Mouse (Mus musculus) c-Kit-negative CD71-positive TER-119-positive erythroid progenitor cells, embryonic 14.5 days (primary cell): Measurements from ENCODE around the gene Hoxd12.

Experiments
- DNase-seq: peaks from one replicate; pipeline ENCODE4 v3.0.0-alpha.2; 2013; ENCODE audit warnings: low read depth, low spot score

Hoxd12 gene

DNA sequence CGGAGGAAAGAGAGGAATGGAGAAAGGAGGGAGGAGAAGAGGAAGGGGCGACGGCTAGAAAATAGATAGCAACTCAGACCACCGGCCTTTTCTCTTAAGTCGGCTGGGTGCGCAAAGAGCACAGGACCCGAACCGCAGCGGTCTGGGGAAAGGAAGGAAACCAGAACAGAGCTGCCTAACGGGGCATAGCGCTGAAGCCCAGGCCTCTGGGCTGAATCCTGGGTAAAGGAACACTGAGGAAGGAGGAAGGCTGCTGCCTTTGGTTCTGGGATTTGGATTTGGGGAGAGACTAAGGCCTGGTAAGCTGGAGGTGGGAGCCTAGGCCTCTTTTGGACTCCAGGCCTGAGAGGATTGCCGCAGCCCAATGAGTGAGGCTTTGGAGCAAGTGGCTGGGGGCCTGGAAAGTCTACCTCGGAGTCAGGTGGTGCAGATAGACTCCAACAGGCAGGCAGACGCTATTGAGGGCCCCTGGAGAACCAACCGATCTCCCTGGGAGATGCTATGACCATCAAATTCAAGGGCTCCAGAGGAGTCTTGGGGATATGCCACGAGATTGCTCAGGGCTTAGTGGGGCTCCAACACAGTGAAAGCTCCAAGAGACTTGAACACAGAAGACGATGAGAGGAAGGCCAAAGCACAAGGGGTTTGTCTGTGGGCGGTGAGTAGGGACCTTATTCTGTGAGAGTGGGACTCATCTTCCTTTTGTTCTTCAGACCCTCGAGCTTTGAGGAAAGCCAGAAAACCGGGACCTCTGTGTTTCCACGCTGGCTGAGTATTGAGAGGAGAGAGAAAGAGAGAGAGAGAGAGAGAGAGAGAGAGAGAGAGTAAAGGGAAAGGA is 6.0 kb downstream of the Hoxd12 start:
- DNase-seq = no peak

DNA sequence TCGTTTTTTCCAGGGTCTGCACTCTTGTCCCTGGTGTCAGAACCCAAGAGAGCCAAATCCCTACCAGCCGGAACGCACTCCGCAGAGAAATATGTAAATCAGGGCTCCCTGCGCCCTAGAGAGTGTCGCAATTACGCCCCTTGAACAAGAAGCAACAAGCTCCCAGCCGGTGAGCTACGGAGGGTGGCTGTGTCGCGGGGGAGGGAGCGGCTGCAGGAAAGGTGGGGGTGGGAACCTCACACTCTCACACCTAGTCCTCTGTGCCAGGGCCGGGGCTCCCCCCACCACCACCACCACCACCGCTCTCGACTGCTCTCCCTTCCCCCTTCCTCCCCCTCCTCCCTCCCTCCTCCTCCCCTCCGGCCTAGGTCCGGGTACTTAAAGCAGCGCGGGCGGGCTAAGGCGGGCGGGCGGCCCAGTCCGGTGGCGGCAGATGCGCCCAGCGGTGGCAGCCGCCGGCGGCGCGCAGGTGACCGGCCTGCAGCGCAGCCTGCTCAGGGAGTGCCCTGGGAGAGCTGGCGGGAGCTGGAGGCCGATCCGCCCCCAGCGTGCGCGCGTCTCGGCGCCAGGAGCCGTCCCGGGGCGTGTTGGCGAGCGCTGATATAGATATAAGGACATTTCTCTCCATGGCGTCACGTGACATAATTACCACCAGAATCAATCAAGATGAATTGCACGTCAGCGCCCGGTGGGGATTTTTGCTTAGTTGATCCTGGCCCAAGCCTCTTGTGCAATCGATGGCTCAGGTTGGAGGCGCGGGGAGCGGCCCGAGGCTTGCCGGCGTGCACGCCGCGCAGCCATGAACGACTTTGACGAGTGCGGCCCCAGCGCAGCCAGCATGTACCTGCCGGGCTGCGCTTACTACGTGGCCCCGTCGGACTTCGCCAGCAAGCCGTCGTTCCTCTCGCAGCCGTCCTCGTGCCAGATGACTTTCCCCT is 7.0 kb downstream of the Hoxd12 start:
- no peak for DNase-seq

DNA sequence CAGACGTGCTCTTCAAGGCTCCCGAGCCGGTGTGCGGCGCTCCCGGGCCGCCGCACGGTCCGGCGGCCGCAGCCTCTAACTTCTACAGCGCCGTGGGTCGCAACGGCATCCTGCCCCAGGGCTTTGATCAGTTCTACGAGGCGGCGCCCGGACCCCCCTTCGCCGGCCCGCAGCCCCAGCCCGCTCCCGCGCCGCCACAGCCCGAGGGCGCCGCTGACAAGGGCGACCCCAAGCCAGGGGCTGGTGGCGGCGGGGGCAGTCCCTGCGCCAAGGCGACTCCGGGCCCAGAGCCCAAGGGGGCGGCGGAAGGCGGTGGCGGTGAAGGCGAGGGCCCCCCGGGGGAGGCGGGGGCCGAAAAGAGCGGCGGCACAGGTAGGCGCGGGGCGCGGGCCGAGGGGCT is 8.0 kb downstream of the Hoxd12 start:
- DNase-seq = no peak

DNA sequence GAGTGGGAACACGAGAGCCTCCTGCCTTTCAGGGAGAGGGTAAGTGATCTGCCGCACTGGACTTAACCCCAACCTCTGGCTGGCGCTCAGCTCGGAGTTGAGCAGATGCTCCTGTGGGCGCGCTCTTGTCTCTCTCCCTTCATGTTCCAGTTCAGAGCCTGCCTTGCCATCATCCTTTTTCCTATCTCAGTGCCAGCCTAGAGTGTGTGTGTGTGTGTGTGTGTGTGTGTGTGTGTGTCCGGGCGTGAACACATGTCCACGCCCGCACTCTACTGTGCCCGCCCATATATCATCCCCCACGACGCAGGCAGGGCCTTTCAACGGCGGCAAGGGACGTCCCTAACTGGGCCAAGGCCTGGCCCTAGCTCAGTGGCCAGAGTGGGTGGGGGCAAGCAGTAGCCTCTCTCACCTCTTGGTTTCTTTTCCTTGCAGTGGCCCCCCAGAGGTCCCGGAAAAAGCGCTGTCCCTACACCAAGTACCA is 8.7 kb downstream of the Hoxd12 start:
- no peak for DNase-seq

DNA sequence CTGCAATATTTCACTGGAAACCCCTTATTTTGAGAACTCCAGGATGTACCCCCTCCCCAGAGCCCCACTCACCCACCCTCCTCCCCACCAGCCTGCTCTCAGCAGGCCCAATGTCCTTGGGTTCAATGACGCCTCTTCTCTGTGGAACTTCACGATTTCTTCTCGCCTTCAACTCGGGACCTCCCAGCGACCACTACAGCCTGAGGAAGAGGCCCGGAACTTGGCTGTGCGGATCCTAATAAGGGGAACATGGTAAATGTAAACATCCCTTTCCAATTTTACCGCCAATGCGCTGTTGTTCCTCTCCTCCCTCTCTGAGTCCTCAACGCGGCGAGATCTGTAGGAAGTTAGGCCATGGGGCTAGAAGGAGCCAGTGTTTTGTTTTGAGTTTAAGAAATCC is 9.3 kb downstream of the Hoxd12 start:
- no peak for DNase-seq

DNA sequence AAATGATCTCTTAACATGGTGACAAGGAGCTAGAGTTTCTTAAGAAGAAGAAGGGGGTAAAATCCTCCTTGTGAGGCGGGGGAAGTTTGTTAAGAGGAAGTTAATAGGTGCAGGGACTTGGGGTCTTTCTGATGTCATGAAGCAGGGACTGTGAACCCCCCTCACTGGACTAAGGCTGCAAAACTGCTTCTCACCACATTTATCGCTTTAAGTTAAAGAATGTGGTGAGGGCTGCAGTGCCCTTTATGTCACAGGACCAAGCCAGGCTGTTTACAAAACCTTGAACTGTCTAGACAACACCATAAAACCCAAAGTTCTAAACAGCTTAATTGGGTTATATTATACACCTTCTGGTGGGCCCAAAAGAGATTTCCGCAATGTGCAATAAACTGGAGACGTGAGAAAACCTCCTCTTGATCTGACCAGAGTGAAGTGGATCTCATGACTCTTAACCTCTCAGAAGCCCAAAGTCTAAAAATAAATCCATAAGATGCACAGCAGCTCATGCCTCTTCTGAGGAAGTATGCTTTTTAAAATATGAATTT is 10.3 kb downstream of the Hoxd12 start:
- DNase-seq = no peak

DNA sequence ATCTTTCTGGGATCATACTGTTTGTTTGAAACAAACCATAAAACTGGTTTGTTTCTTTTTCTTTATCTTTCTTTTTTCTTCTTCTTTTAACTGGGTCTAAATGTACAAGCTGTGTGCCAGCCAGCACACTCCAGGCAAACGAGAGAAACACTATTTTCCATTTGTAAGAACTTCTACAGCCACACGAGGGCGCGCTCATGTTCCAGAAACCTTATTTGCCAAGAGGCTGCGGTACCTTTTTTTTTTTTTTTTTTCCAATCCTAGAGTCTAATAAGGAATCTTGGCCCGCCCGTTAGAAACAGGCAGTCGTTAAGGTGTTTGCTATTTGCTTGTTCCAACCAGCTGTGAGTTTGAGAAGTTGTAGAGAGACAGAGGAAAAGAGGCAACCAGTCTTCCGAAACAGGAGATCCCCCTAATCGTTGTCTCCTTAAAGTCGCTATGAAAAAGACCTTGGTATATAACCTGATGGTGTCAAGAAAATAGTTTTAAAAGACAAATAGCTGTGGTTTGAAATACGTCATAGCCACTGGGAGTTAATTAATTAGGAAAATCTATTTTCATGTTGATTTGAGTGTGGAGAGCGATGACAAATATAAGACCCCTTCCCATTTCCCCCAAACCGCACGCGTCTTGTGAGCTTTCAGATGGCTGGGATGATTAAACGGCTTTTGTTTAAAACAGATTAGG is 11.6 kb downstream of the Hoxd12 start:
- no peak for DNase-seq

DNA sequence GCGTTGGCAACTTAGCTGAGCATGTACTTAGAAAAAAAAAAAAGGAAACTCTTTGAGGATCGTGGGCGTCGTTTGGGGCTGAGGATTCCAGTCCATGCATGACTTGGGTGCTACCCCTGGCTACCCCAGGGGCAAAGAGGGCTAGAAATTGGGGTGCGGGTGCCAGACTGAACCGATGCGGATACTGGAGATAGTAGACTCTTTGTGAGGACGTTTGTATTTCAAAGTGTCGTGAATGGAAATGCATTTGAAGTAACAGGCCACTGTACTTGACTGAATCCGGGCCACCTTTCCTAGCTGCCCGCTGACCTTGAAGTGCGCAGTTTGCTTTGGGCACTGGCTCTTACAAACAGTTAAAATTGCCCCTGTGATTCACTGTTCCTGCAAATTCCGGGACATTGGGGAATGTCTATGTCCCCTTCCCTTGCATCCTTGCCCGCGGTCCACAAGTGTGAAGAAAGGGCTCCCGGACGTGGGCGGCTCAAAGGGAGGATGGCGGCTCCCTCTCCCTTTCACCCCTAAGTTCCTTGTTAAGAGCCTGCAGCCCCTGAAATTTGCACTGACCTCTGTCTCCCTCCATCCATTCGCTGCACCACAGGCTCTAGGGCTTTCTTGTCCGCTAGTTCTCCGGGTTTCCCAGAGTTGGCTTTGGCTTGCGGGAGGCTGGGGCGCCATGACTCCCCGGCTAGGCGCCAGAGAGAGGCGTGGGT is 12.3 kb downstream of the Hoxd12 start:
- no peak for DNase-seq

DNA sequence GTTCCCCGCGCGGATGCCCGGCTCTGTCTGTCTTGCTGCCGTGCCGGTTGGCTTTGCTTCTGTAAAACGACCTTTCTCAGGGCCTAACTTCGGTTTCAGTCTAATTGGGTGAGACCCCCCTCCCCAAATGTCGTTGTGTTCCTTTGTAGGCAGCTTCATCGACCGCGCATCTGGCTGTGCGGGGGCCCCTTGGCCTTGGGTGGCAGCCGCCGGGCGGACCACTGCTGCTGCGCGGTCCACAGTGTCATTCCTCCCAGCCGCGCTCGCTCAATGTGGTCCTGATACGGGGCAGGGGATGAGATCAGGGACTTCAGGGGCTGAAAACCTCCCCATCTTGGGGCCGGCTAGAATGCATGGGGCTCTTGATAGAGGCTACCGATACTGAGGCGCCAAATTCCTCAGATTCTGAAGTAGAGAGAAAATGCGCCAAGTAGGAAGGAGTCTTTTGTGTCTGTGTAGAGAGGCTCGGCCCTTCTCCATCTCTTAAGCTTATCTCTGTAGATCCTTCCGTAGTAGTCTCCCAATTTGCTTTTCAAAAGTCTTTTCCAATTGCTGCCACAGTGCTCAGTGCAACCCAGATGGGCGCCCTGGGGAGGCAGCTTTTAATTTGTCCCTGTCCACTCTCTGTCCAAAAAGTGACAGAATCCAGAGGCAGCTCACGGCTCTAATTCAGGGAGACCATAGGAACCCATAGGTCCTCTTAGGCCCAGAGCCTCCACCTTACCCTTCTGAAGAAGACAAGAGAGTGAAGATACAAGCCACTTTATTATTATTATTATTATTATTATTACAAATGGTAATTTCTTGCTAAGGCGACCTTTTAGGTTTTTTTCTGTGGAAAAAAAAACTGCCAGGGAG is 13.1 kb downstream of the Hoxd12 start:
- no peak for DNase-seq

DNA sequence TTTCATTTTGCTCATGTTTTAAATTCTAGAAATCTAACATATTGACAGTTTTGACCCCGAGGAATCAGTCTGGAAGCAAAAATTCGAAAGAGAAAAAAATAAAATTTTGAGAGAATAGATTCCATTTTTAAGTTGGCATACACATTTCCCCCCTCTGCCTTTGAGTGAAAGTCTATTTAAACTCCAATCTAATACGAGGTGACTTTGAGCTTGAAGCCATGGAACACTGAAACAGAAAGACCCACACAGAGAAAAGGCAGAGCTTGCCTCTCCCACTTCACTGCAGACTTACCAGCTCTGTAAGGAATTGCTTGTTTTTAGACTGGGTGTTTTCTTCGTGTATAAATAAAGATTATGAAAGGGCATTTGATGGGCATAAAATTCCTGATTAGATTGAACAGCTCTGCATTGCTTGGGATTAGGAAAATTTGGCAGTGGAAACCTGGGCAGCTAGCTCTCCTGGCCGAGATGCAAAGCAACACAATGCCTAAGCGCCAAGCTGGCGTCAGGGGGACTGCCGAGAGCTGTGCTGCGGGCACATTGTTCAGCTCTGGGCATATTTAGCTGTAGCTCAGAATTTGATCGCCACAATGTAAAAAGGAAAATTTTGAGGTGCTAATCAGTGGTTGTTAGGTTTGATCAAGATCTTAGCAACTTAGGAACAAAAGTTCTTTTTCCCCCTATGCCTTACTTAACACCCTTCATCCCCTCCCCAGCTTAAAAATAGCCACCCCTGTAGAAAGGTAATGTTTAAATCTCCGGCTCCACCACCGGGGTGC is 14.2 kb downstream of the Hoxd12 start:
- no peak for DNase-seq

DNA sequence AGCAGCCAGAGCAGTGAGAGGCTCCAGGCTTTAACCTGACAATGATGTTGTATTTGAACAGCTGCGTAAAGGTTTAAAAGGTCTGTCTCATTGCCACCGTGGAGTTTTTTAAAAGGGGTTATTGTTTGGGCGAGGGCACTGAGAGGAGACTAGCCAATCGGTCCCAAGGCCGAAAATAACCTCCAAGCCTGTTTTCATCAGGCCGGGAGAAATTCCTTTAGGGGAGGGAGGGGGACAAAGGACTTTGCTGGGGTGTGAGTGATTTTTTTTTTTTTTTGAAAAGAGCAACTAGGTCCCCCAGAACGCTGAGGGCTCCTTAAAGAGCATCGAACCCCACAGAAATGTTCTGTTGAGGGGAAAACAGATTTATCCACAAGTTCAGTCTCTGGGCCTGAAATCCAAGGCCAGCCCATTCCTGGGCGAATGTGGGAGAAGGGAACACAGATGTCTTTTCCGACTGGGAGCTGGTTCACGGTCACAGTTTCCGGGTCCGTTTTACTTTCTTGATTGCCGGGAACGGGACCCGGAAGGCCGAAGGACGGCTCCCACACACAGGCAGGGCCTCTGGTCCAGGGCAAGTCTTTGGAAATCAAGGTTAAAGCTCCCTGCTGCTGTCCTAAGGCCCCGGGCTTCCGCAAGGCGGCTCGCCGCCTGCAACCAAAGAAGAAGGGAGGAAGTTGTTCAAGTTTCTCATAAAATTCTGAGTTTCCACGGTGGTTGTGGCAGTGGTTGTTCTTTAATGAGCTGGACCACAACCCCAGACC is 14.9 kb downstream of the Hoxd12 start:
- no peak for DNase-seq

DNA sequence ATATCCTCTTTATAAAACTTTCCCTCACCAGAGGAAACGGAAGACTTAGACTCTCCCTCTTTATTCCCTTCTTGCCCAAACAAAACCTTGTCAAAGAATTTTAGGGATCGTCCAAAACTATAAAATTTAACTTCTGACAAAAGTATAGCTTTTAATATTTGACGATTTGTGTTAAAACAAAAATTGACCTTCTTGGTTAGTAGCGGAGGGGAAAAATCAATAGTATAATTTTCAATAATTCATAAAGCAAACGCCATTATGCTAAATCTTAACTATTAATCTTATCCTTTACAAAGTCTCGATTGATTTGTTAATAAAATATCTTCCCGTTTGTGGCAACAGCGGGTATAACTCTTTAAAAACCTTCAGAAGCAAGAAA is 15.5 kb downstream of the Hoxd12 start:
- no peak for DNase-seq

DNA sequence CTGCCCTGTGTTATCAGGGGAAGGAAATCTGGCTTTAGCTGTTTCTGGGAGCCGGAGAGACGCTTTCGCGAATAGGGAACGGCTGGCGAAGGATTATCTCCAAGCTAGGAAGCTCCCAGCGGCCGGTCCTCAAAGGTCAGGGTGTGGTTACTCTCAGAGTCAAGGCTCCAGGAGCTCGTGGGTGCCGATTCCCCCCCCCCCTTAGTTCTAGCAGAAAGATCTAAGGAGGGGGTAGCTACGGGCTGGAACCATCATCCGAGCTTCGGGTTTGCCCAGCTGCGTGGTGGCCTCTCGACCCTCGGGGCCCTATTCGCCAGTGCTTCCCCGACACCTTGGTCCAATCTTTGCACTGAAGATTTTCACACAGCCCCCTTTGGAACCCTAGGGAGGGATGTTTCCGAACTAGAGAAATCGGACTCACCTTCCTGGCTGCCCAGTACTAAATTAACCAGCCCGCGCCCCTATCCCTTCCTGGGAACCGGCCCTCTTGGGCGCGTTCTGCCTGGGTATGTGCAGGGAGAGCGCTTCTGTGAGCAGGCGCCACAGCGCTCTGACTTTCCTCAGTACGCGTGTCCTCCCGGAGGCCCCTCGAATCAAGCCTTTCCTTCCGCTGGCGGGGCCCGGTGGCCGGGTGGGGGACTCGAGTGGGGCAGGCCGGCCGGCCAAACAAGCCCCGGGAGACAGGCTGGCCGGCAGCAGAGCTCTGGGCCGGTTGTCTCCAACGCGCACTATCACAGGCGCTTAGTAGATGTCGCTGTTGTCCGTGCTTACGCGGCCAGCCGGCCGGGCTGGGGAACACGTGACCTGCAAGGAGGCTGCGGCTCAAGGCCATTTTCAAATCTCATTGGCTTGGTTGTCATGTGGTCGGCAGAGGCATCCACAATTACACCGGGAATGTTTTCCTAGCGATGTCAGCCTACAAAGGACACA is 16.5 kb downstream of the Hoxd12 start, which contains the start of gene Hoxd10:
Hoxd10 (plus strand) TSS at position 903 of the 930 bp plus-strand sequence.
- no peak for DNase-seq

DNA sequence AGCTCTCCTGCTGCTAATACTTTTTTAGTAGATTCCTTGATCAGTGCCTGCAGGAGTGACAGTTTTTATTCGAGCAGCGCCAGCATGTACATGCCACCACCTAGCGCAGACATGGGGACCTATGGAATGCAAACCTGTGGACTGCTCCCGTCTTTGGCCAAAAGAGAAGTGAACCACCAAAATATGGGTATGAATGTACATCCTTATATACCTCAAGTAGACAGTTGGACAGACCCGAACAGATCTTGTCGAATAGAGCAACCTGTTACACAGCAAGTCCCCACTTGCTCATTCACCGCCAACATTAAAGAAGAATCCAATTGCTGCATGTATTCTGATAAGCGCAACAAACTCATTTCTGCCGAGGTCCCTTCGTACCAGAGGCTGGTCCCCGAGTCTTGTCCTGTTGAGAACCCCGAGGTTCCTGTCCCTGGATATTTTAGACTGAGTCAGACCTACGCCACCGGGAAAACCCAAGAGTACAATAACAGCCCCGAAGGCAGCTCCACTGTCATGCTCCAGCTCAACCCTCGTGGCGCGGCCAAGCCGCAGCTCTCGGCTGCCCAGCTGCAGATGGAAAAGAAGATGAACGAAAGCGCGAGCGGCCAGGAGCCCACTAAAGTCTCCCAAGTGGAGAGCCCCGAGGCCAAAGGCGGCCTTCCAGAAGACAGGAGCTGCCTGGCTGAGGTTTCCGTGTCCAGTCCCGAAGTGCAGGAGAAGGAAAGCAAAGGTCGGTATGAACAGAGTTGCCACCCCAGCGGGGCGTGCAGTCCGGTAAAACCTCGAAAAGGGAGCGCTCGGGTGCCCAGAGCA is 17.4 kb downstream of the Hoxd12 start:
- DNase-seq = no peak

DNA sequence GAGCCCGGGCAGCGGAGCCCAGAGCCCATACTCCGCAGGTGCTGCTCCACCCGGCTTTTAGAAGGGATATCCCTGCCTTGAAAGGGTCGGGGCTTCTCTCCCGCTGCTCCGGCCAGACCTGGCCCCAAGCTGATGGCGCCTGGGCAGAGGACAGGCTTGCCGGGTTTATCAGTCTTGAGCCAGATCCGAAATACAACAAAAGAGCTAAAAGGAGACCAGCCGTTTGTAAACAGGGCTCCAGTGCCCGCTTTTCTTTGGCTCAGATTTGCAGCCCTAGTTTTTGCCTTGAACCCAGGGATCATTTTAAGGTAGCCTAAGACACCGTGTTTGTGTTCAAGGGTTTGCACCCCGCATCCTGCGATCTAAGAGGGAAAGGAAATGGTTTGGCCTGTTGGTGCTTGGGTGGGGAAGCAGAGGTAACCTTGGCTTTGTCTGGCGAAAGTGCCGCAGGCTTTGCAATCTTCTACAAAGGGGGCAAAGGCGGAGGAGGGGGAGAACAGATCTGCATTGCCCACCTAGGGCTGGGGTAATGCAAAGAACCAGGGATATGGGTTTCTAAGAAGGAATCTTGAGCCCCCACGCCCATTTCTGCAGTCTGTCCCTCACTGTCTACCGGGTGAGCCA is 18.1 kb downstream of the Hoxd12 start:
- DNase-seq = no peak

DNA sequence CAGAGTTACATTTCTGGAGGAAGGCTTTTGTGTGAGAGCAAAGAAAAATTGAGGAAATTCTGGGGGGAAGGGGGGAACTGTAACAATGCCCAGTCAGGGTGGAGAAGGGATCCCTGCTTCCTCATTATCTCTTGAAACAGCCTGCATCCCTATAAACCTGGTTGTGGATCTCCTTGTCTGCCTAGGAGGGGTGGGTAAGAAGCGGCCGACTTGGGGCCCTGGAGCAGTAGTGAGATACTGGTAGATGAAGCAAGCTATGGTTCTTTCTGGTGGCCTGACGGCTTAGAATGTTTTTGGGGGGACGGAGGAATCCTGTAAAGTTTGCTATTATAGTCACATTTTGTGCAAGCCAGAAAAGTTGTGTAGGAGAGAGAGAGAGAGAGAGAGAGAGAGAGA is 18.6 kb downstream of the Hoxd12 start:
- DNase-seq = no peak
